Mouse (Mus musculus): ENCODE data around the gene H2al1a. TPM values are rescaled to one million over a fixed set of nuclear protein-coding genes. Genes with fewer than 3 reads are reported as not detected.
A peak's percentile ranks its signal among the peaks of the same experiment; 100 is the strongest.
"Not testable (repeated sequence)": the region's sequence is repeated elsewhere in the genome, so short reads cannot be mapped to it uniquely, and the experiment has no call there.

The H2al1a gene
- total RNA-seq (2021): not detected
- long read RNA-seq: 0 reads

GRCm38 (mm10) chrX:11298957-11299356 lies at the start of gene H2al1a:
TSS of gene H2al1a (plus strand) at chrX:11299257.
- DNase-seq (ENCODE audit: low spot score in 2 of 2): not testable (repeated sequence)

- no peak for DNase-seq (ENCODE audit: low spot score in 2 of 2)
Observed at GRCm38 (mm10) chrX:11250155-11250554, 48.9 kb upstream of the H2al1a start.

GRCm38 (mm10) chrX:11254062-11254461 lies 45.0 kb upstream of the H2al1a start:
- peak in 1 of 2 experiments; percentile 10 for DNase-seq (ENCODE audit: low spot score in 2 of 2)

- DNase-seq (ENCODE audit: low spot score in 2 of 2): no peak
Observed at GRCm38 (mm10) chrX:11254521-11255207, 44.4 kb upstream of the H2al1a start.

- no peak for DNase-seq (ENCODE audit: low spot score in 2 of 2)
Observed at GRCm38 (mm10) chrX:11255564-11256360, 43.3 kb upstream of the H2al1a start.

- DNase-seq (ENCODE audit: low spot score in 2 of 2): no peak
Observed at GRCm38 (mm10) chrX:11264918-11265317, 34.1 kb upstream of the H2al1a start.

- DNase-seq (ENCODE audit: low spot score in 2 of 2): no peak
Observed at GRCm38 (mm10) chrX:11267791-11268190, 31.3 kb upstream of the H2al1a start.

GRCm38 (mm10) chrX:11269074-11269473 lies 30.0 kb upstream of the H2al1a start:
- DNase-seq (ENCODE audit: low spot score in 2 of 2): peak; percentile 49 to 56

- no peak for DNase-seq (ENCODE audit: low spot score in 2 of 2)
Observed at GRCm38 (mm10) chrX:11273190-11273589, 25.9 kb upstream of the H2al1a start.

GRCm38 (mm10) chrX:11277083-11277482 lies 22.0 kb upstream of the H2al1a start:
- no peak for DNase-seq (ENCODE audit: low spot score in 2 of 2)

- no peak for DNase-seq (ENCODE audit: low spot score in 2 of 2)
Observed at GRCm38 (mm10) chrX:11280741-11281140, 18.3 kb upstream of the H2al1a start.

- no peak for DNase-seq (ENCODE audit: low spot score in 2 of 2)
Observed at GRCm38 (mm10) chrX:11288306-11288882, 10.7 kb upstream of the H2al1a start.

GRCm38 (mm10) chrX:11289244-11289643 lies 9.8 kb upstream of the H2al1a start:
- DNase-seq (ENCODE audit: low spot score in 2 of 2): no peak

- not testable (repeated sequence) for DNase-seq (ENCODE audit: low spot score in 2 of 2)
Observed at GRCm38 (mm10) chrX:11302132-11302531, 3.1 kb downstream of the H2al1a start, which contains the start of gene H2al1b. TSS of gene H2al1b (plus strand) at chrX:11302432.

- not testable (repeated sequence) for DNase-seq (ENCODE audit: low spot score in 2 of 2)
Observed at GRCm38 (mm10) chrX:11305355-11305754, 6.3 kb downstream of the H2al1a start, which contains the start of gene H2al1c. TSS of gene H2al1c (plus strand) at chrX:11305655.

- not testable (repeated sequence) for DNase-seq (ENCODE audit: low spot score in 2 of 2)
Observed at GRCm38 (mm10) chrX:11308524-11308923, 9.5 kb downstream of the H2al1a start, which contains the start of gene H2al1d. TSS of gene H2al1d (plus strand) at chrX:11308824.

GRCm38 (mm10) chrX:11311634-11312033 lies 12.6 kb downstream of the H2al1a start, which contains the start of gene H2al1e:
TSS of gene H2al1e (plus strand) at chrX:11311934.
- not testable (repeated sequence) for DNase-seq (ENCODE audit: low spot score in 2 of 2)

- DNase-seq (ENCODE audit: low spot score in 2 of 2): not testable (repeated sequence)
Observed at GRCm38 (mm10) chrX:11314858-11315257, 15.8 kb downstream of the H2al1a start, which contains the start of gene H2al1f. TSS of gene H2al1f (plus strand) at chrX:11315158.

GRCm38 (mm10) chrX:11317956-11318355 lies 18.9 kb downstream of the H2al1a start, which contains the start of gene H2al1g:
TSS of gene H2al1g (plus strand) at chrX:11318256.
- DNase-seq (ENCODE audit: low spot score in 2 of 2): not testable (repeated sequence)

GRCm38 (mm10) chrX:11321192-11321591 lies 22.1 kb downstream of the H2al1a start, which contains the start of gene H2al1h:
TSS of gene H2al1h (plus strand) at chrX:11321492.
- DNase-seq (ENCODE audit: low spot score in 2 of 2): not testable (repeated sequence)

- not testable (repeated sequence) for DNase-seq (ENCODE audit: low spot score in 2 of 2)
Observed at GRCm38 (mm10) chrX:11324359-11324758, 25.3 kb downstream of the H2al1a start, which contains the start of gene H2al1i. TSS of gene H2al1i (plus strand) at chrX:11324659.

All from layer of hippocampus, postnatal 10 days (tissue).